Mouse (Mus musculus): ENCODE results near the gene Ehmt1.

- TF ChIP-seq CTCF (IDR thresholded peaks at IDR 0.05; ENCODE audit: insufficient read depth, low read depth, low read length) (no peak), POLR2A (IDR thresholded peaks at IDR 0.05; ENCODE audit: insufficient read depth, low read depth, low read length) (no peak)
Observed at GRCm38 (mm10) chr2:24852408-24852807, 67.0 kb downstream of the Ehmt1 start.
